Mouse (Mus musculus): ENCODE measurements around the gene Rnf103.

The Rnf103 gene

GRCm38 (mm10) chr6:71492756-71493674 lies 679 bp upstream of the Rnf103 start:
- DNase-seq (ENCODE audit: low spot score): no peak

- DNase-seq (ENCODE audit: low spot score): no peak
Measured at GRCm38 (mm10) chr6:71494341-71495020, 787 bp downstream of the Rnf103 start.

GRCm38 (mm10) chr6:71500575-71500974 lies 6.9 kb downstream of the Rnf103 start:
- DNase-seq (ENCODE audit: low spot score): no peak

GRCm38 (mm10) chr6:71503001-71503400 lies 9.3 kb downstream of the Rnf103 start:
- DNase-seq (ENCODE audit: low spot score): no peak

GRCm38 (mm10) chr6:71503670-71504069 lies 10.0 kb downstream of the Rnf103 start:
- no peak for DNase-seq (ENCODE audit: low spot score)

- no peak for DNase-seq (ENCODE audit: low spot score)
Measured at GRCm38 (mm10) chr6:71504091-71504490, 10.4 kb downstream of the Rnf103 start.

GRCm38 (mm10) chr6:71505671-71506070 lies 12.0 kb downstream of the Rnf103 start:
- DNase-seq (ENCODE audit: low spot score): no peak

GRCm38 (mm10) chr6:71519476-71519875 lies 25.8 kb downstream of the Rnf103 start:
- DNase-seq (ENCODE audit: low spot score): no peak

- DNase-seq (ENCODE audit: low spot score): peak; percentile 40
Measured at GRCm38 (mm10) chr6:71525556-71525955, 31.9 kb downstream of the Rnf103 start.

GRCm38 (mm10) chr6:71527056-71527455 lies 33.4 kb downstream of the Rnf103 start:
- DNase-seq (ENCODE audit: low spot score): no peak

GRCm38 (mm10) chr6:71527826-71528225 lies 34.1 kb downstream of the Rnf103 start:
- no peak for DNase-seq (ENCODE audit: low spot score)

GRCm38 (mm10) chr6:71530176-71530575 lies 36.5 kb downstream of the Rnf103 start:
- DNase-seq (ENCODE audit: low spot score): no peak

GRCm38 (mm10) chr6:71537286-71537685 lies 43.6 kb downstream of the Rnf103 start:
- no peak for DNase-seq (ENCODE audit: low spot score)

- DNase-seq (ENCODE audit: low spot score): peak; percentile 92
Measured at GRCm38 (mm10) chr6:71543686-71544499, 50.2 kb downstream of the Rnf103 start, which contains the start of gene Chmp3. Chmp3 (plus strand) TSS chr6:71543797.

- DNase-seq (ENCODE audit: low spot score): no peak
Measured at GRCm38 (mm10) chr6:71555507-71555951, 61.8 kb downstream of the Rnf103 start.

GRCm38 (mm10) chr6:71556826-71557225 lies 63.1 kb downstream of the Rnf103 start:
- no peak for DNase-seq (ENCODE audit: low spot score)
